Mouse (Mus musculus): ENCODE measurements around the gene Greb1.

GRCm38 (mm10) chr12:16665022-16665421 is 135.7 kb downstream of the Greb1 start:
- TF ChIP-seq CTCF (IDR thresholded peaks at IDR 0.05; ENCODE audit: extremely low read depth, insufficient read depth, insufficient read length, insufficient replicate concordance) (no peak), POLR2A (IDR thresholded peaks at IDR 0.05; ENCODE audit: low read depth, low read length) (no peak)

Data from spleen, adult 2 months (tissue).